ENCODE assay signal across 8 mouse cellular contexts in the genomic region with DNA sequence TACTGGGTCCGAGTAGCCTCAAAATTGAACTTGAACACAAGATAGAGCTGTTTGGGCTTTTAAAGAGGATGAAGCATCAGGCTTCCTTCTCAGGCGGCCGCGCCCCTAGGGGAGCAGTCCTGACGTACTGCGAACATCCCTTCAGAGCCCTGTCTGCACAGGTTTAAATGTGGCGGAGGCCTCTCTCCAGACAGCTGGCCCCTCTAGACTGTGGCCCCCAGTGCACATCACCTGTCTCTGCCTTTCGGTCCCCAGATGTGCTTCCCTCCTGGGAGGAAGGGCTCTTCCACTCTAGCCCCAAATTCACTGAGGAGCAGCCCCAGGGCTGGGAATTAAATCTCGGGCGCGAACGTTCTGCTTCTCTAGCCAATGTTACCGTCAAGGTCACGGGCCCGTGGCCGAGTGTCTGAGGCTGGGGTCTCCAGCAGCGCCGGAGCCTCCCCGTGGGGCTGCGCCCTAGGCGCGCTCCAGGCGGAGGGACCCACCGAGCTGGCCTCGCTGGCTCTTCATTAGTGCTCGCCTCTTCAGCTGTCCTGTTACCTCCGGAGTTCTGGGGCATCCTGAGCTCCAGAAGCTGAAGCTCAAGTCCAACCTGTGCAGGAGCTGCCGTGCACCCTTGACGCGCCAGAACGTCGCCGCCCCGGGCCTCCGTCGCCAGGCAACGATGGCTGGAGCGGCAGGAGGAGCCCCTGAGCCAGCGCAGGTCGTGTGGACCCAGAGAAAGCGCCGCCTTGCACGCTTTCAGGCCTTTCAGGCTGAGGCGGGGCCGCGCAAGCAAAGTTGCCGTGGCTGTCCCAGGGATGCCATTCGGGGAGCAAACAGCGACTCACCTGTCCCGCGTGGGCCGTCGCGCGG. TPM values are rescaled to one million over a fixed set of nuclear protein-coding genes. Genes with fewer than 3 reads are reported as not detected.
DNase-seq lines count a peak whose midpoint lies in the region; ATAC-seq lines count a peak whose summit lies in the region.

No protein-coding gene starts in this region.

- no peaks in the 10 kb centered on the region for H3K36me3 ChIP-seq in neural tube, embryonic 14.5 days (ENCODE audit: control insufficient read depth, insufficient read depth, low read length)

- H3K27ac ChIP-seq in neural tube, embryonic 14.5 days (ENCODE audit: low read depth, low read length), result peak overlapping the region; percentile 70

- H3K9ac ChIP-seq in neural tube, embryonic 14.5 days (replicated peaks; ENCODE audit: low read depth, low read length), result peak overlapping the region; percentile 69

- ATAC-seq in neural tube, embryonic 14.5 days (ENCODE audit: low read depth), result peak; percentile 86
- ATAC-seq in megakaryocyte-erythroid progenitor cell, adult 5-6 weeks (replicated peaks; ENCODE audit: low FRiP score, low TSS enrichment, poor library complexity, severe bottlenecking), result no peak

- H3K4me1 ChIP-seq in neural tube, embryonic 14.5 days (ENCODE audit: control insufficient read depth, insufficient read depth, low read length), result no peaks in the 10 kb centered on the region

- peak overlapping the region; percentile 91 for H3K4me2 ChIP-seq in neural tube, embryonic 14.5 days (ENCODE audit: low read depth, low read length)

- peak overlapping the region; percentile 61 for H3K4me3 ChIP-seq in neural tube, embryonic 14.5 days (ENCODE audit: low read depth, low read length)

- 3% methylated on average over 53 of the region's 55 CpGs for WGBS in neural tube, embryonic 14.5 days

- intact Hi-C loops in left cerebral cortex, postnatal 4 days (cut with DNase I), result no loop called here

- peak; percentile 39 for DNase-seq in layer of hippocampus, adult 9-11 months
- DNase-seq in layer of hippocampus, postnatal 14 days (ENCODE audit: low spot score in 2 of 2), result no peak
- peak; percentile 78 to 83 for DNase-seq in cerebellum, postnatal 10 days
- peak; percentile 14 for DNase-seq in heart, postnatal 4 days
- peak; percentile 54 for DNase-seq in left cerebral cortex, postnatal 4 days
- no peak for DNase-seq in urinary bladder, postnatal 10 days (ENCODE audit: low spot score)

- H3K27me3 ChIP-seq in neural tube, embryonic 14.5 days (ENCODE audit: control insufficient read depth, insufficient read depth, low read length), result peaks cover 29% of the 10 kb centered on the region

- no peaks in the 10 kb centered on the region for H3K9me3 ChIP-seq in neural tube, embryonic 14.5 days (ENCODE audit: control insufficient read depth, low read length)

RNA-seq across cellular contexts. Expression of a gene that starts 0.8 kb away (rescaled TPM):
- total RNA-seq in layer of hippocampus, postnatal 14 days (2021), result 100 to 1,000 TPM; 281 to 304 TPM
- total RNA-seq in heart, postnatal 4 days (2021), result 1 to 10 TPM; 4.7 to 5.2 TPM
- total RNA-seq in left cerebral cortex, postnatal 4 days (2021), result 100 to 1,000 TPM; 152 to 153 TPM
- 15.1 and 16.6 TPM in 2 replicates for polyA plus RNA-seq in neural tube, embryonic 14.5 days (2014; fragmentation: Nextera tagmentation; extraction: Ambion mirVana)
- not detected in 2 replicates for total RNA-seq in megakaryocyte-erythroid progenitor cell, adult 5-6 weeks (2014; fragmentation: Nextera tagmentation)
- not detected in 2 replicates for total RNA-seq in megakaryocyte-erythroid progenitor cell, adult 5-6 weeks (2017)

RNA-seq across cellular contexts. Expression of a gene that starts 37.9 kb away (rescaled TPM):
- not detected for total RNA-seq in layer of hippocampus, postnatal 14 days (2021)
- total RNA-seq in heart, postnatal 4 days (2021), result not detected
- total RNA-seq in left cerebral cortex, postnatal 4 days (2021), result under 1 TPM in 1 of 2 experiments, not detected in 1; 0.58 TPM
- not detected in 2 replicates for polyA plus RNA-seq in neural tube, embryonic 14.5 days (2014; fragmentation: Nextera tagmentation; extraction: Ambion mirVana)
- not detected in 2 replicates for total RNA-seq in megakaryocyte-erythroid progenitor cell, adult 5-6 weeks (2014; fragmentation: Nextera tagmentation)
- total RNA-seq in megakaryocyte-erythroid progenitor cell, adult 5-6 weeks (2017), result not detected in 2 replicates

RNA-seq across cellular contexts. Expression of a gene that starts 57.7 kb away (rescaled TPM):
- total RNA-seq in layer of hippocampus, postnatal 14 days (2021), result 10 to 100 TPM; 33.1 to 35.8 TPM
- total RNA-seq in heart, postnatal 4 days (2021), result under 1 TPM; 0.21 to 0.61 TPM
- 10 to 100 TPM; 21.2 to 25.8 TPM for total RNA-seq in left cerebral cortex, postnatal 4 days (2021)
- polyA plus RNA-seq in neural tube, embryonic 14.5 days (2014; fragmentation: Nextera tagmentation; extraction: Ambion mirVana), result 6.2 and 7.7 TPM in 2 replicates
- total RNA-seq in megakaryocyte-erythroid progenitor cell, adult 5-6 weeks (2014; fragmentation: Nextera tagmentation), result not detected in 2 replicates
- not detected in 2 replicates for total RNA-seq in megakaryocyte-erythroid progenitor cell, adult 5-6 weeks (2017)

Comparison
In these comparisons a context has a peak if more than half of its experiments do, and no peak if none do; other contexts are left out.
1. DNase-seq: peak in layer of hippocampus, adult 9-11 months (single experiment), cerebellum, postnatal 10 days (2 of 2), heart, postnatal 4 days (single experiment) and left cerebral cortex, postnatal 4 days (single experiment); none in layer of hippocampus, postnatal 14 days (0 of 2) and urinary bladder, postnatal 10 days (single experiment).
2. RNA of a gene that starts 0.8 kb away (total RNA-seq): 281 to 304 TPM in layer of hippocampus, postnatal 14 days and 152 to 153 TPM in left cerebral cortex, postnatal 4 days; 4.7 to 5.2 TPM in heart, postnatal 4 days and not detected in megakaryocyte-erythroid progenitor cell, adult 5-6 weeks; every median in the first group is over 10 times any median in the second.
3. RNA of a gene that starts 57.7 kb away (total RNA-seq): 33.1 to 35.8 TPM in layer of hippocampus, postnatal 14 days and 21.2 to 25.8 TPM in left cerebral cortex, postnatal 4 days; 0.21 to 0.61 TPM in heart, postnatal 4 days and not detected in megakaryocyte-erythroid progenitor cell, adult 5-6 weeks; every median in the first group is over 10 times any median in the second.